Mouse (Mus musculus): ENCODE measurements around the gene Dnm3.

Gene Dnm3

GRCm38 (mm10) chr1:162247216-162247615, 230.6 kb downstream of the Dnm3 start:
- no peak for DNase-seq (ENCODE audit: low read depth)

GRCm38 (mm10) chr1:162243651-162243990, 234.2 kb downstream of the Dnm3 start:
- no peak for DNase-seq (ENCODE audit: low read depth)

GRCm38 (mm10) chr1:162242980-162243650, 234.7 kb downstream of the Dnm3 start:
- peak; percentile 6 for DNase-seq (ENCODE audit: low read depth)

GRCm38 (mm10) chr1:162240720-162241119, 237.1 kb downstream of the Dnm3 start:
- no peak for DNase-seq (ENCODE audit: low read depth)

- DNase-seq (ENCODE audit: low read depth), result no peak
Observed at GRCm38 (mm10) chr1:162238646-162239045, 239.2 kb downstream of the Dnm3 start.

- DNase-seq (ENCODE audit: low read depth), result no peak
Observed at GRCm38 (mm10) chr1:162236624-162237159, 241.1 kb downstream of the Dnm3 start.

GRCm38 (mm10) chr1:162225621-162226147, 252.2 kb downstream of the Dnm3 start:
- no peak for DNase-seq (ENCODE audit: low read depth)

- DNase-seq (ENCODE audit: low read depth), result no peak
Observed at GRCm38 (mm10) chr1:162224817-162225605, 252.8 kb downstream of the Dnm3 start.

GRCm38 (mm10) chr1:162224061-162224460, 253.8 kb downstream of the Dnm3 start:
- DNase-seq (ENCODE audit: low read depth), result no peak

GRCm38 (mm10) chr1:162223258-162223940, 254.4 kb downstream of the Dnm3 start:
- DNase-seq (ENCODE audit: low read depth), result no peak

- DNase-seq (ENCODE audit: low read depth), result no peak
Observed at GRCm38 (mm10) chr1:162222353-162222752, 255.5 kb downstream of the Dnm3 start.

GRCm38 (mm10) chr1:162221801-162222301, 256.0 kb downstream of the Dnm3 start:
- DNase-seq (ENCODE audit: low read depth), result no peak

GRCm38 (mm10) chr1:162220891-162221290, 256.9 kb downstream of the Dnm3 start:
- DNase-seq (ENCODE audit: low read depth), result no peak

GRCm38 (mm10) chr1:162219781-162220180, 258.1 kb downstream of the Dnm3 start:
- DNase-seq (ENCODE audit: low read depth), result no peak

- no peak for DNase-seq (ENCODE audit: low read depth)
Observed at GRCm38 (mm10) chr1:162218530-162219180, 259.2 kb downstream of the Dnm3 start.

- peak; percentile 99 for DNase-seq (ENCODE audit: low read depth)
Observed at GRCm38 (mm10) chr1:162217340-162217974, 260.4 kb downstream of the Dnm3 start.

- DNase-seq (ENCODE audit: low read depth), result peak; percentile 38
Observed at GRCm38 (mm10) chr1:162216656-162217055, 261.2 kb downstream of the Dnm3 start.

GRCm38 (mm10) chr1:162215743-162216142, 262.1 kb downstream of the Dnm3 start:
- peak; percentile 53 for DNase-seq (ENCODE audit: low read depth)

GRCm38 (mm10) chr1:162213066-162213465, 264.8 kb downstream of the Dnm3 start:
- DNase-seq (ENCODE audit: low read depth), result no peak

GRCm38 (mm10) chr1:162210529-162210928, 267.3 kb downstream of the Dnm3 start:
- no peak for DNase-seq (ENCODE audit: low read depth)

GRCm38 (mm10) chr1:162209487-162210149, 268.2 kb downstream of the Dnm3 start:
- DNase-seq (ENCODE audit: low read depth), result no peak
